Mouse (Mus musculus): ENCODE measurements around the gene Pusl1.

Gene Pusl1

GRCm38 (mm10) chr4:155891551-155892001 lies at the start of gene Pusl1, which contains the start of gene Acap3:
Gene Pusl1 (minus strand): TSS chr4:155891781.
Gene Acap3 (plus strand): TSS chr4:155891822.
- peak; percentile 99 for DNase-seq (ENCODE audit: low spot score)

DNA sequence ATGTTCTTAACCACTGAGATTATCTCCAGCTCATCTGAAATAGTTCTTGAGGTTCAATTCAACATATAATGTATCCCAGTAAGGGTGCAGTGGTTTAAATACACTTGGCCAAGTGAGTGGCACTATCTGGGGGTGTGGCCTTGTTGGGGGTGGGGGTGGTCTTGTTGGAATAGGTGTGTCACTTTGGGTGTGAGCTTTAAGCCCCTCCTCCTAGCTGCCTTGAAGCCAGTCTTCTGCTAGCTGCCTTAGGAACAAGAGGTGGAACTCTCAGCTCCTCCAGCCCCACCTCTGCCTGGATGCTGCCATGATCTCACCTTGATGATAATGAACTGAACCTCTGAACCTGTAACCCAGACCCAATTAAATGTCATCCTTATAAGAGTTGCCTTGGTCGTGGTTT lies 40.5 kb upstream of the Pusl1 start:
- no peak for DNase-seq (ENCODE audit: low spot score)

DNA sequence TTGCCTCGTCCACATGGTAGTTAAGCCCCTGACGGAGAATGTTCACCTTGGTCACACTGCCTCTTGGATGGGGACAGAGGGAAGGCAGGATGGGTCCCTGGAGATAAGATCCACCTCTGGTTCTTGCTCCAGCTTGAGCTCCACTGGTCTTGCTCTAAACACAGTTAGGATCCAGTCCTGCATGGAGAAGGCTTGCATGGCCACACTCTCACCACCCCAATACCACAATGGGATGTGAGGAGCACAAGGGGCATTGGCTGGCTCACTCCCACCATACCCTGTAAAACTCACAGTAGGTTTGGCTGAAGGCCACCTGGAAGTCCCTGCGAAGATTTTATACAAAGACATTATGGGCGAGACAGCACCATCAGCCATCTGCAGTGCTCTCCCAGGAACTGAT lies 17.2 kb upstream of the Pusl1 start:
- no peak for DNase-seq (ENCODE audit: low spot score)

DNA sequence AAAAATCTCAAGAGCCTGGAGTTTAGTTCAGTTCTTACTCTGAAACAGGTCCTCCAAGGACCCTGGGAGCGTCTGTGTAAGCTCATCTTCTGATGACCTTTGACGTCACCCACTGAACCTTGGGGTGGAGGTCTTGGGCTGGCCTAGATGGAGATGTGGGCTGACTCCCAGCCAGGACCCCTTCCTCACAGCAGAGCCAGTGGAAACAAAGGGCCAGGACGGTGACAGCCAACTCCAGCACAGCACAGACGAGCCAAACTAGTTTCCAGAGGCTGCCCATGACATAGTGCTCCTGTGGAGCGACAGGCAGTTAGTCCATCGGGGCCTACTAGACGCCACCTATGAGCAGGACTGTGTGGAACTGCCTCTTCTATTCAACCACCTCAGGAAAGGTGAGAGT lies 16.7 kb upstream of the Pusl1 start:
- peak; percentile 32 for DNase-seq (ENCODE audit: low spot score)

GRCm38 (mm10) chr4:155907003-155907402 lies 15.4 kb upstream of the Pusl1 start:
- no peak for DNase-seq (ENCODE audit: low spot score)

- DNase-seq (ENCODE audit: low spot score), result no peak
Observed at GRCm38 (mm10) chr4:155906125-155906524, 14.5 kb upstream of the Pusl1 start.

GRCm38 (mm10) chr4:155905634-155906033 lies 14.1 kb upstream of the Pusl1 start:
- no peak for DNase-seq (ENCODE audit: low spot score)

- peak; percentile 28 for DNase-seq (ENCODE audit: low spot score)
Observed at GRCm38 (mm10) chr4:155904318-155905102, 12.9 kb upstream of the Pusl1 start.

GRCm38 (mm10) chr4:155903246-155903645 lies 11.7 kb upstream of the Pusl1 start:
- DNase-seq (ENCODE audit: low spot score), result no peak

DNA sequence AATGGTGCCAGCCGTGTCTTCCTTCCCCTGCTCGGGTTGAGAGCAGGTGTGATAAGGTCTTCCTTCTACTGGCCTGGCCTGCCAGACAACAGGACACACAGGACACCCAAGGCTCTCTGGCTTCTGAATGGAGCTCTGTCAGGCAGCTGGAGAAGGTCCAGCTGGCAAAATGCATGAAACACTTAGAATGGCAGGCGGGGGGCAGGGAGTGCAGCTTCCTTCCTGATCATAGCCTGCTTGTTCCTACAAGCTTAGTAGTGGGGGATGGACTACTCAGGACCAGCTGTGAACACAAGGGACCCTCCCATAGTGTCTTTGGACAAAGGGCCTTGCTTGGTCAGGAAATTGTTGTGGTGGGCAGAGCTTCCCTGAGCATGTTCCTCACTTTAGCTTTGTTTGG lies 9.6 kb upstream of the Pusl1 start:
- DNase-seq (ENCODE audit: low spot score), result no peak

GRCm38 (mm10) chr4:155899355-155899754 lies 7.8 kb upstream of the Pusl1 start:
- no peak for DNase-seq (ENCODE audit: low spot score)

DNA sequence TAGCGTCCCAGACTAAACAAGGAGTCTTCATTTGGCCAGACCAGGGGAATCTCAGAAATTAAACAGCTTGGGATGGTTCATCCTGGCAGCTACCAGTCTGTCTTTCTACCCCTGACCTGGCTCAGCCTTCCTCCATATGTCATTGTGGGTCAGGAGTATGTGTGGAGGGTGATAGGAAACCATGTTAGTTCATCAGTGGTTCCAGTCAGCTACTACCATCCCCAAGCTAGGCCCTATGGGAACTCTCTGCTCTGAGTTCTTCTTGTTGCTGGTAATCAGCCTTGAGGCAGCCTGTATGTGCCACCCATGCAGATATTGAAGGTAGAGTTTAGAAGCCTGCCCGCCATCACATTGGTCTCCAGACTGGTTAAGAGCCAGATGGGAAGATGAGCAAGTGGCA lies 6.7 kb upstream of the Pusl1 start:
- no peak for DNase-seq (ENCODE audit: low spot score)

DNA sequence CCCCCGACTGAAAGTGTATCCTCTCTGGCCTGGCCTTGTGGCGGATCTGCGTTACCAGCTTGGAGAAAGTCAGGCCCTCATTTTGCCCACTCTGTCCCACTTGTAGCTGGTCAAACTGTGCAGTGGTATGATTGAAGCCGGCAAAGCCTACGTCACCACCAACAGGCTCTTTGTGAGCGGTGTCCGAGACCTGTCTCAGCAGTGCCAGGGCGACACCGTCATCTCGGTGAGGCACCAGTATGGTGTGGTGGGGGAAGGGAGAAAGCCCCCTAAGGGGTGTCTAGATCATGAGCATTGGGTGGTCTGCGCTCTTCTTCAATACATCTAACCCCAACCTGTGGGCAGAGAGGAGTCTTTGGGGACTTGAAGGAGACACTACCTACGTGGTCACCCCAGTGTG lies 4.9 kb upstream of the Pusl1 start:
- no peak for DNase-seq (ENCODE audit: low spot score)

DNA sequence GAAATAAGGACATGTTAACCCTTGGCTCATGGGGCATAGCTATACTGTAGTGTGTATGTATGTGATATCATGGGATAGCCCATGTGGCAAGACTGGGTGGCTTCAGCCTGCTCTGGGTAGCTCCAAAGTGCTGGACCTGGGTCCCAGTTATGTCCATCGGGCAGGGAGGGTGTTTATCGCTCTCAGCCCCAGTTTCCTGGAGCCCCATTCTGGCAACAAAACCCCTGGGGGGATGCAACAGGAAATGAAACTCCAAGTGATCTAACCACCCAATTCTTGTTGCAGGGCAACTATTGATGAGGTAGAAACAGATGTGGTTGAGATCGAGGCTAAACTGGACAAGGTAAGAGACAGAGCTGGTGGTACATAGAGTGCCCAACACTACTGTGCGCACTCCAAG lies 4.2 kb upstream of the Pusl1 start:
- DNase-seq (ENCODE audit: low spot score), result no peak

DNA sequence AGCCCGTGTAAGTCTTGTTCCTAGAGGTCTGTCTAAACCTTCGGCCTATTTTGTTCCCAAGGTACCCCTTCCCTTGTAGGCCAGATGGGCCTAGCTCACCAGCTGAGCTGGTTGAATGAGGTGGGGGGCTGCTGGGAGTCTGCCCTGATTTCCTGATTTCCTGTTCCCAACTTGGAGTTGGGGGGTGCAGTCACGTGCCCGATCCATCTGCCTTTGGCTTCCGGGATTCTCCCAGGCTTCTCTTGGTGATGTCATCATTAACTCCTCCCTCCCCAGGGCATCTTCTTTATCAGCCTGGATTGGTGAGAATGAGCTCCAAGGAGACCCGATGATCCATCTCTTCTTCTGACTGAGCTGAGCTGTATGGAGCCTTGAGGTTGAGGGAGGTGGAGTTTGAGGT lies 3.6 kb upstream of the Pusl1 start:
- DNase-seq (ENCODE audit: low spot score), result peak; percentile 68

- no peak for DNase-seq (ENCODE audit: low spot score)
Observed at GRCm38 (mm10) chr4:155894311-155894881, 2.8 kb upstream of the Pusl1 start.

DNA sequence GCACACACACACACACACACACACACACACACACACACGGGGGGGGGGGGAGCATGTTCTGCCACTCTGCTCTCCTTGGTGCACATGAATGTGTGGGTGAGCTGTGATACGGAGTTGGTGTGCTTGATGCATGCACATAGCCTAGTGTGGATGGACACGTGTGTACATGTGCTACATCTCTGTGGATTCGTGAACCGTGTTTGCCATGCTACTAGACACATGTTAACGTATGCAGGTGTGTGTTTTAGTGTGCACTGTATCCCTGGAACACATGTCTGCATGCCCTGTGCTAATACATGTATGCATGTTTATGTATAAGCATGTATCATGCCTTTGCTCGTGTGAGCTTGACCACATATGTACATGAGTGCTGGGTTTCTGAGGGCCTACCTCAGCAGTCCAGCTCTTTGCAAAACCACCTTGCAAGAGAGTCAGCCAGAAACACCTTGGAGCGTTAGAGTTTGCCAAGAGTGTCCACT lies 1.7 kb upstream of the Pusl1 start:
- no peak for DNase-seq (ENCODE audit: low spot score)

- DNase-seq (ENCODE audit: low spot score), result peak; percentile 55
Observed at GRCm38 (mm10) chr4:155892438-155893211, 1.0 kb upstream of the Pusl1 start.

DNA sequence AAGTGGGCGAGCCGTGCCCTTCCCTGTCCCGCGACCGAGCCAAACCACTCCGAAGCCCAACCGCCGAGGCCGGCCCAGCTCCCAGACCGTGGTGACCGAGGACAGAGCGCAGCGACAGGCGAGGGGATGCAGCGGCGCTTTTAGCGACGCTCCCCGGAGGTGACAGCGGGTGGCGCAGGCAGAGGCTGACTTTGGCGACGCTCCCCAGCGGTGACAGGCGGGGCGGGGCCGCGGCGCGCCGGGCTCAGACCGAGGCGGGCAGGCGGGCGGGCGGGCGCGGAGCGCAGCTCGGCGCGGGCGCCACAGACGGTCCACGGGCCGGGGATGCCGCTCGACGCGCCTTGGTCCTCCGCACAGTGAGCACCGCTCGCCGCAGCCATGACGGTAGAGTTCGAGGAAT lies 436 bp upstream of the Pusl1 start:
- DNase-seq (ENCODE audit: low spot score), result peak; percentile 86

DNA sequence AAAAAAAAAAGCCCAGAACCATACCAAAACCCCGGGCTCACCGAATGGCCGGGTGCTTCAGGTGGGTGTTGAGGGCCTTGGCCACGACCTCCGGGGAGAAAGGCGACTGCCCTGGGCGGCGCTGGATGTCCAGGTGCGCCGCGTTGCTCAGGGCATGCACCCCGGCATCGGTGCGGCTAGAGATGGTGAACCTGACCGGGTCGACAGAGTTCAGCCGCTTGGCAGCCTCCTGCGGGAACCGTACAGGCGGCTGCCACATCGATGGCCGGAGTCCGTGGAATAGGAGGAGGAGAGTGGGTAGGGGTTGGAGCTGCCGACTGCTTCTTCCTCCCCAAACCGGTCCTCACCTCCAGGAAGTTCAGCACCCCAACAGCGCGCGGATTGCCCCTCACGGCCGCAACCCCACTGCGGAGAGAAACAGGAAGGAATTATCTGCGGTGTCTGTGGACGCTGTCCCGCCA lies 540 bp downstream of the Pusl1 start:
- peak; percentile 10 for DNase-seq (ENCODE audit: low spot score)

GRCm38 (mm10) chr4:155889316-155889715 lies 2.3 kb downstream of the Pusl1 start:
- no peak for DNase-seq (ENCODE audit: low spot score)

- no peak for DNase-seq (ENCODE audit: low spot score)
Observed at GRCm38 (mm10) chr4:155888181-155888580, 3.4 kb downstream of the Pusl1 start.

DNA sequence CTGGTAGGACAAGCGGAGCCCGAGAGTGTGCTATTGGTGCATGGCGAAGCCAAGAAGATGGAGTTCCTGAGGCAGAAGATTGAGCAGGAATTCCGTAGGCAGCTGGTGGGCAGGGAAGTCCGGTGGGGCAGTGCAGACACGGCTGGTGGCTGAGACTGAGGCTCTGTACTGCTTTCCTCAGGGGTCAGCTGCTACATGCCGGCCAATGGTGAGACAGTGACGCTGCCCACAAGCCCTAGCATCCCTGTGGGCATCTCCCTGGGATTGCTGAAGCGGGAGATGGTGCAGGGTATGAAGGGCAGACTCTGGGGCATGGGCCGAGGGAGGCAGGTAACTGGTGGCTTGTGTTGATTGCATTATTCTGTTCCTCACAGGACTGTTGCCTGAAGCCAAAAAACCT lies 3.9 kb downstream of the Pusl1 start:
- DNase-seq (ENCODE audit: low spot score), result no peak

Measured in retina, embryonic 14.5 days (tissue).